Mouse (Mus musculus): Measurements from ENCODE around the gene Chrd.

- no peak for TF ChIP-seq POLR2A (IDR thresholded peaks at IDR 0.05; ENCODE audit: borderline replicate concordance, control insufficient read depth, low read depth, low read length)
- no peak for TF ChIP-seq CTCF (IDR thresholded peaks at IDR 0.05; ENCODE audit: control insufficient read depth, insufficient read depth, low read length)
These were observed 58.9 kb downstream of the Chrd start for GRCm38 (mm10) chr16:20791803-20792202.
